Mouse (Mus musculus) left cerebral cortex, postnatal 36 days (tissue): Measurements from ENCODE around the gene Casp7. TPM values are rescaled to one million over a fixed set of nuclear protein-coding genes. Genes with fewer than 3 reads are reported as not detected.

Experiments
- total RNA-seq, 2 experiments: library from RNA; stranded (reverse); gene quantifications; 2 replicates each; pipeline ENCODE4 v1.2.3; 2021

Gene Casp7
- total RNA-seq, 2 experiments from 2014 or later = 3.2 to 4.4 TPM

Other genes with a start within 250 kb of the Casp7 start
- gene Habp2, start 110.0 kb upstream of the Casp7 start, total RNA-seq = not detected
- under 1 TPM; 0.64 to 0.66 TPM for gene Nrap, start 7.1 kb upstream of the Casp7 start, total RNA-seq
- gene Plekhs1, start 64.5 kb downstream of the Casp7 start, total RNA-seq = 1 to 10 TPM in 1 of 2 experiments, under 1 TPM in 1; 0.52 to 1.0 TPM
- 10 to 100 TPM in 1 of 2 experiments, 1 to 10 TPM in 1; 9.5 to 11.2 TPM for gene Dclre1a, start 151.1 kb downstream of the Casp7 start, total RNA-seq
- gene Nhlrc2, start 151.1 kb downstream of the Casp7 start, total RNA-seq = 10 to 100 TPM; 11.8 to 14.5 TPM